8 mouse cellular contexts compared by ENCODE assay signal in the genomic region with DNA sequence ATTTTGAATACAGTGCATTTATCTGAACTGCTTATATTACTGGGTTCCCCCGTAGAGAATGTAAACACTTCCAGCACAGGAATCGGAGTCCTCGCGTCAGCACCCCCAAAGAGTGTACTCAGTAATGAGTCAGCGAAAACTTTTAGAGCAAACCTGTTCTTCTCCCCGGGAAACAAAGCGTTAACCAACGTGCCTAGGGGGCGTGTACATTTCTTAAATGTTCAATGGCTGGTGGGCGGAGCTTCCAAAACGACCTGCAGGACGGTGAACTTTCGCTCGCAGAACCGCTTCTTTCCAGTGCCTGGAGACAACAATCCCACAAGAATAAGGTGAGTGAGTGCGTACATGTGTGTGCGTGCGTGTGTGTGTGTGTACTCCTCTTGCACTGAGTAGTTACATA. TPM values are rescaled to one million over a fixed set of nuclear protein-coding genes. Genes with fewer than 3 reads are reported as not detected.
DNase-seq lines count a peak whose midpoint lies in the region; ATAC-seq and TF ChIP-seq lines count a peak whose summit lies in the region.

No protein-coding gene starts in this region.

- H3K9ac ChIP-seq in liver, embryonic 14.5 days (replicated peaks): peak overlapping the region; percentile 61

- no peak overlapping the region for H3K27ac ChIP-seq in brown adipose tissue, adult 24 weeks (replicated peaks; ENCODE audit: low read depth, low read length)
- no peak overlapping the region; the same call in 1 of the 2 replicates for H3K27ac ChIP-seq in liver, embryonic 14.5 days
- no peak overlapping the region for H3K27ac ChIP-seq in testis, adult 2 months (ENCODE audit: control insufficient read depth, insufficient read depth, low read depth, low read length)

- peak overlapping the region; percentile 71 for H3K4me2 ChIP-seq in liver, embryonic 14.5 days (ENCODE audit: low read depth)

- ATAC-seq in inflammation-experienced regulatory T-cells, adult 6 months: peak; percentile 84
- peak; percentile 70 for ATAC-seq in liver, embryonic 14.5 days (ENCODE audit: insufficient read depth)

- TF ChIP-seq POLR2A in testis, adult 2 months (IDR thresholded peaks at IDR 0.05; ENCODE audit: control insufficient read depth, low read depth, low read length): peak; percentile 65

- H3K9me3 ChIP-seq in liver, embryonic 14.5 days (ENCODE audit: control insufficient read depth, low read length): no peaks in the 10 kb centered on the region

- WGBS in liver, embryonic 14.5 days (ENCODE audit: insufficient replicate concordance): under 1% methylated on average over 18 of the region's 18 CpGs

- intact Hi-C loops in heart, postnatal 25 days (cut with DNase I): loop anchor here (2.0 kb wide), 1 partner anchor 15 kb away; no protein-coding TSS in a partner anchor

- TF ChIP-seq CTCF in liver, embryonic 14.5 days (IDR thresholded peaks at IDR 0.05; ENCODE audit: low read depth): no peak
- no peak for TF ChIP-seq CTCF in testis, adult 2 months (IDR thresholded peaks at IDR 0.05; ENCODE audit: control insufficient read depth, insufficient read depth, insufficient replicate concordance, low read depth, low read length)

- H3K36me3 ChIP-seq in liver, embryonic 14.5 days (replicated peaks; ENCODE audit: control insufficient read depth, insufficient read depth, low read depth): no peaks in the 10 kb centered on the region
- H3K36me3 ChIP-seq in testis, adult 2 months (ENCODE audit: control insufficient read depth, insufficient read depth, low read length): no peaks in the 10 kb centered on the region

- peak overlapping the region; percentile 52 for H3K4me3 ChIP-seq in brown adipose tissue, adult 24 weeks (ENCODE audit: insufficient read depth, low read depth, low read length)
- peak overlapping the region; percentile 44 to 57 for H3K4me3 ChIP-seq in liver, embryonic 14.5 days (ENCODE audit: insufficient read depth in 1 of 2, low read depth in 2 of 2, low read length in 2 of 2)
- H3K4me3 ChIP-seq in testis, adult 2 months (ENCODE audit: control insufficient read depth, low read depth, low read length): peak overlapping the region; percentile 20

- no peaks in the 10 kb centered on the region; the same call in 1 of the 2 replicates for H3K4me1 ChIP-seq in brown adipose tissue, adult 24 weeks (ENCODE audit: control insufficient read depth, insufficient read depth, insufficient read length, low read length)
- peaks cover 25 to 32% of the 10 kb centered on the region in 2 experiments for H3K4me1 ChIP-seq in liver, embryonic 14.5 days (replicated peaks; ENCODE audit: control insufficient read depth in 2 of 2, insufficient read depth in 2 of 2, low read length in 1 of 2)
- H3K4me1 ChIP-seq in testis, adult 2 months (ENCODE audit: control insufficient read depth, insufficient read depth, low read length): peaks cover 4% of the 10 kb centered on the region; the same call in 1 of the 2 replicates

- TF ChIP-seq EP300 in liver, embryonic 14.5 days (IDR thresholded peaks at IDR 0.05; ENCODE audit: low read depth): peak; percentile 23; the same call in 1 of the 2 replicates

- peak; percentile 93 for DNase-seq in heart, adult 11 months
- DNase-seq in heart, postnatal 25 days (ENCODE audit: low spot score): no peak
- peak; percentile 89 for DNase-seq in forelimb bud, embryonic 11.5 days (ENCODE audit: low read depth, low spot score)
- DNase-seq in liver, embryonic 14.5 days (ENCODE audit: low read depth in 3 of 3, low spot score in 3 of 3): peak; percentile 87 to 92 (median 87)
- peak; percentile 37 to 59 for DNase-seq in natural killer cell, adult 2 months (ENCODE audit: low spot score in 2 of 2)

- H3K27me3 ChIP-seq in liver, embryonic 14.5 days (ENCODE audit: control insufficient read depth, insufficient read depth, low read length): no peaks in the 10 kb centered on the region
- H3K27me3 ChIP-seq in testis, adult 2 months (ENCODE audit: control insufficient read depth, insufficient read depth, low read length): no peaks in the 10 kb centered on the region

RNA-seq across cellular contexts. Expression of a gene that starts 9.2 kb away (rescaled TPM):
- 10 to 100 TPM; 81.4 to 87.9 TPM for total RNA-seq in heart, postnatal 25 days (2021)
- 174 and 194 TPM in 2 replicates for polyA plus RNA-seq in brown adipose tissue, adult 24 weeks (2012; ENCODE audit: insufficient read depth, insufficient read length, missing spikeins)
- polyA plus RNA-seq in inflammation-experienced regulatory T-cells, adult 6 months (2017; shearing (Covaris generic)): 10 to 100 TPM in 2 of 3 experiments, under 1 TPM in 1; 0.62 to 23.4 (median 19.3) TPM
- 11.7 and 17.2 TPM in 2 replicates for polyA plus RNA-seq in liver, embryonic 14.5 days (2012; rRNA removed)
- 30.6 and 33.0 TPM in 2 replicates for polyA plus RNA-seq in liver, embryonic 14.5 days (2014; fragmentation: Nextera tagmentation; extraction: Ambion mirVana)
- 29.3 and 38.7 TPM in 2 replicates for polyA plus RNA-seq in testis, adult 2 months (2012; rRNA removed)

RNA-seq across cellular contexts. Expression of a gene that starts 38.7 kb away (rescaled TPM):
- under 1 TPM in 1 of 2 experiments, not detected in 1; 0.39 TPM for total RNA-seq in heart, postnatal 25 days (2021)
- not detected in 2 replicates for polyA plus RNA-seq in brown adipose tissue, adult 24 weeks (2012; ENCODE audit: insufficient read depth, insufficient read length, missing spikeins)
- polyA plus RNA-seq in inflammation-experienced regulatory T-cells, adult 6 months (2017; shearing (Covaris generic)): not detected
- polyA plus RNA-seq in liver, embryonic 14.5 days (2012; rRNA removed): 0.06 TPM in 1 of 2 replicates, not detected in the other
- polyA plus RNA-seq in liver, embryonic 14.5 days (2014; fragmentation: Nextera tagmentation; extraction: Ambion mirVana): 0.24 TPM in 1 of 2 replicates, not detected in the other
- 0.18 TPM in 1 of 2 replicates, not detected in the other for polyA plus RNA-seq in testis, adult 2 months (2012; rRNA removed)
